Mouse (Mus musculus) testis, postnatal 10 days (tissue): ENCODE data around the gene Sncg.
"Not testable (repeated sequence)": the region's sequence is repeated elsewhere in the genome, so short reads cannot be mapped to it uniquely, and the experiment has no call there.

Source experiments
- DNase-seq: peaks from one replicate; pipeline ENCODE4 v3.0.0; 2021; ENCODE audit warnings: low spot score

The Sncg gene

GRCm38 (mm10) chr14:34370921-34371320 lies 3.7 kb downstream of the Sncg start:
- DNase-seq, result no peak

- DNase-seq, result no peak
Observed at GRCm38 (mm10) chr14:34370203-34370602, 4.4 kb downstream of the Sncg start.

- no peak for DNase-seq
Observed at GRCm38 (mm10) chr14:34365147-34365507, 9.5 kb downstream of the Sncg start.

GRCm38 (mm10) chr14:34364254-34365146 lies 10.1 kb downstream of the Sncg start:
- DNase-seq, result not testable (repeated sequence)

GRCm38 (mm10) chr14:34363490-34364253 lies 10.9 kb downstream of the Sncg start:
- DNase-seq, result peak; percentile 73

GRCm38 (mm10) chr14:34362726-34363445 lies 11.7 kb downstream of the Sncg start:
- DNase-seq, result peak; percentile 65

- DNase-seq, result no peak
Observed at GRCm38 (mm10) chr14:34362135-34362534, 12.5 kb downstream of the Sncg start.

GRCm38 (mm10) chr14:34360251-34360650 lies 14.3 kb downstream of the Sncg start:
- DNase-seq, result no peak

GRCm38 (mm10) chr14:34359676-34360244 lies 14.8 kb downstream of the Sncg start:
- no peak for DNase-seq

GRCm38 (mm10) chr14:34357671-34358455 lies 16.7 kb downstream of the Sncg start:
- no peak for DNase-seq

GRCm38 (mm10) chr14:34355301-34355700 lies 19.3 kb downstream of the Sncg start, which contains the start of gene Fam25c:
Gene Fam25c, minus strand, starts transcription at chr14:34355433.
- DNase-seq, result no peak

GRCm38 (mm10) chr14:34354456-34354855 lies 20.1 kb downstream of the Sncg start:
- DNase-seq, result no peak

GRCm38 (mm10) chr14:34353326-34353725 lies 21.3 kb downstream of the Sncg start:
- no peak for DNase-seq

- no peak for DNase-seq
Observed at GRCm38 (mm10) chr14:34352523-34352922, 22.1 kb downstream of the Sncg start.

GRCm38 (mm10) chr14:34351660-34352059 lies 22.9 kb downstream of the Sncg start:
- DNase-seq, result no peak

GRCm38 (mm10) chr14:34349007-34349406 lies 25.6 kb downstream of the Sncg start:
- DNase-seq, result no peak

GRCm38 (mm10) chr14:34348301-34348700 lies 26.3 kb downstream of the Sncg start:
- DNase-seq, result no peak

GRCm38 (mm10) chr14:34347084-34347483 lies 27.5 kb downstream of the Sncg start:
- DNase-seq, result peak; percentile 31

GRCm38 (mm10) chr14:34345771-34346566 lies 28.6 kb downstream of the Sncg start:
- peak; percentile 31 for DNase-seq

- peak; percentile 13 for DNase-seq
Observed at GRCm38 (mm10) chr14:34344361-34344760, 30.2 kb downstream of the Sncg start.
